In the genomic region with DNA sequence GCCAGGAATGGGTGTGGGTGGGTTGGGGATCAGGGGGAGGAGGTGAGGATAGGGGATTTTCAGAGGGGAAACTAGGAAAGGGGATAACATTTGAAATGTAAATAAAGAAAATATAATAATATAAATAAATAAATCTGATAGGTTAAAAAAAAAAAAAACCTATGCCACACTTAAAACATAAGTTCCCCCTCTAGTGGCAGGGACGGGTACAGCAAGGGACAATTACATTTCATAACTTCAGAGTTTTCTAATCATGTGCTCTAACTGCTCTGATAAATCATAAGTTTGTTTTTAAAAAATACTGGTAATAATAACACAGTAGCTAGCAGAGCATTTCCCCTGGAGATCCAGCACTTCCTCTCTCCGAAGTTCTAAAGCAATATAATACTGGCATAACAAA, we compare ENCODE assay signal across 9 mouse cellular contexts. TPM values are rescaled to one million over a fixed set of nuclear protein-coding genes. Genes with fewer than 3 reads are reported as not detected.
DNase-seq lines count a peak whose midpoint lies in the region; ATAC-seq lines count a peak whose summit lies in the region.
"Had no signal": no experiment of that assay in that cellular context is flagged by ENCODE, and none has a peak within 500 bp of the region (broad histone marks: within the 10 kb centered on the region; RNA-seq: fewer than 3 reads in every experiment).

No protein-coding gene starts in this region.

- no peaks in the 10 kb centered on the region for H3K4me1 ChIP-seq in midbrain, embryonic 11.5 days (ENCODE audit: control insufficient read depth, insufficient read depth, low read length)
- H3K4me1 ChIP-seq in midbrain, embryonic 10.5 days, result no peaks in the 10 kb centered on the region
- H3K4me1 ChIP-seq in forebrain, embryonic 12.5 days, result no peaks in the 10 kb centered on the region
- H3K4me1 ChIP-seq: lung, embryonic 15.5 days had no signal

- ATAC-seq in midbrain, embryonic 11.5 days (ENCODE audit: low FRiP score), result no peak
- no peak for ATAC-seq in megakaryocyte, adult 5-6 weeks (ENCODE audit: poor library complexity, severe bottlenecking)
- no peak for ATAC-seq in forebrain, embryonic 12.5 days (ENCODE audit: low FRiP score)

- no peaks in the 10 kb centered on the region for H3K9me3 ChIP-seq in midbrain, embryonic 11.5 days (ENCODE audit: control insufficient read depth, low read length)
- no peaks in the 10 kb centered on the region for H3K9me3 ChIP-seq in midbrain, embryonic 10.5 days (replicated peaks)
- H3K9me3 ChIP-seq in forebrain, embryonic 12.5 days, result no peaks in the 10 kb centered on the region
- H3K9me3 ChIP-seq: lung, embryonic 15.5 days had no signal

- WGBS in midbrain, embryonic 11.5 days, result 37% methylated on average over 2 of the region's 2 CpGs
- 39% methylated on average over 2 of the region's 2 CpGs for WGBS in midbrain, embryonic 10.5 days
- 40% methylated on average over 2 of the region's 2 CpGs for WGBS in forebrain, embryonic 12.5 days

- no peaks in the 10 kb centered on the region for H3K36me3 ChIP-seq in midbrain, embryonic 11.5 days (ENCODE audit: control insufficient read depth, insufficient read depth, low read length)
- H3K36me3 ChIP-seq in midbrain, embryonic 10.5 days, result no peaks in the 10 kb centered on the region
- no peaks in the 10 kb centered on the region for H3K36me3 ChIP-seq in forebrain, embryonic 12.5 days (replicated peaks)
- H3K36me3 ChIP-seq: lung, embryonic 15.5 days had no signal

- no peaks in the 10 kb centered on the region for H3K27me3 ChIP-seq in midbrain, embryonic 11.5 days (ENCODE audit: control insufficient read depth, insufficient read depth, low read length)
- no peaks in the 10 kb centered on the region for H3K27me3 ChIP-seq in midbrain, embryonic 10.5 days (ENCODE audit: low read depth, poor library complexity, severe bottlenecking)
- no peaks in the 10 kb centered on the region for H3K27me3 ChIP-seq in forebrain, embryonic 12.5 days
- H3K27me3 ChIP-seq: lung, embryonic 15.5 days had no signal

- no peak overlapping the region for H3K4me2 ChIP-seq in midbrain, embryonic 11.5 days
- H3K4me2 ChIP-seq in forebrain, embryonic 12.5 days, result no peak overlapping the region
- H3K4me2 ChIP-seq: lung, embryonic 15.5 days had no signal

- H3K4me3 ChIP-seq in midbrain, embryonic 11.5 days (ENCODE audit: low read depth, low read length), result no peak overlapping the region
- H3K4me3 ChIP-seq in midbrain, embryonic 10.5 days, result no peak overlapping the region
- H3K4me3 ChIP-seq in forebrain, embryonic 12.5 days (replicated peaks), result no peak overlapping the region
- H3K4me3 ChIP-seq: lung, embryonic 15.5 days had no signal

- peak; percentile 3 to 51 for DNase-seq in frontal cortex, postnatal 36 days (ENCODE audit: low spot score in 2 of 2)
- no peak for DNase-seq in frontal cortex, postnatal 25 days (ENCODE audit: low spot score in 2 of 2)
- DNase-seq in midbrain, embryonic 11.5 days (ENCODE audit: low spot score, missing footprints), result peak; percentile 85
- no peak for DNase-seq in midbrain, embryonic 10.5 days (ENCODE audit: low spot score)
- peak; percentile 10 for DNase-seq in MN1 (ENCODE audit: low spot score)
- peak; percentile 69 for DNase-seq in kidney, postnatal 10 days

- no peak overlapping the region for H3K9ac ChIP-seq in midbrain, embryonic 11.5 days (ENCODE audit: low read length)
- H3K9ac ChIP-seq in forebrain, embryonic 12.5 days, result no peak overlapping the region
- H3K9ac ChIP-seq: lung, embryonic 15.5 days had no signal

- H3K27ac ChIP-seq in midbrain, embryonic 11.5 days (ENCODE audit: low read depth, low read length), result no peak overlapping the region
- no peak overlapping the region for H3K27ac ChIP-seq in midbrain, embryonic 10.5 days (replicated peaks)
- no peak overlapping the region for H3K27ac ChIP-seq in forebrain, embryonic 12.5 days
- H3K27ac ChIP-seq: lung, embryonic 15.5 days had no signal

RNA-seq across cellular contexts. Expression of a gene that starts 49.4 kb away (rescaled TPM):
- polyA plus RNA-seq in midbrain, embryonic 11.5 days (2014; fragmentation: Nextera tagmentation; extraction: Ambion mirVana), result 1.7 and 2.0 TPM in 2 replicates
- 2.7 TPM in 2 replicates for polyA plus RNA-seq in midbrain, embryonic 10.5 days (2016; fragmentation: Nextera tagmentation; extraction: Ambion mirVana)
- 0.45 and 0.75 TPM in 2 replicates for total RNA-seq in megakaryocyte, adult 5-6 weeks (2015)
- total RNA-seq in megakaryocyte, adult 5-6 weeks (2017), result 0.73 and 0.94 TPM in 2 replicates
- 1.8 and 2.2 TPM in 2 replicates for polyA plus RNA-seq in forebrain, embryonic 12.5 days (2016; fragmentation: Nextera tagmentation; extraction: Ambion mirVana)

Comparison
In these comparisons a context has a peak if more than half of its experiments do, and no peak if none do; other contexts are left out.
1. DNase-seq: peak in frontal cortex, postnatal 36 days (2 of 2), midbrain, embryonic 11.5 days (single experiment), MN1 (single experiment) and kidney, postnatal 10 days (single experiment); none in frontal cortex, postnatal 25 days (0 of 2) and midbrain, embryonic 10.5 days (single experiment).